8 mouse cellular contexts compared by ENCODE assay signal in genomic region chr8:72135446-72136301, GRCm38 (mm10). TPM values are rescaled to one million over a fixed set of nuclear protein-coding genes. Genes with fewer than 3 reads are reported as not detected.
A peak's percentile ranks its signal among the peaks of the same experiment; 100 is the strongest.
DNase-seq lines count a peak whose midpoint lies in the region; ATAC-seq and TF ChIP-seq lines count a peak whose summit lies in the region.
"Had no signal": no experiment of that assay in that cellular context is flagged by ENCODE, and none has a peak within 500 bp of the region (broad histone marks: within the 10 kb centered on the region; RNA-seq: fewer than 3 reads in every experiment).

No protein-coding gene starts in this region.

- no peaks in the 10 kb centered on the region for H3K27me3 ChIP-seq in forebrain, postnatal 0 days (ENCODE audit: insufficient read depth, low read length)
- H3K27me3 ChIP-seq in hindbrain, embryonic 13.5 days = no peaks in the 10 kb centered on the region
- H3K27me3 ChIP-seq in liver, adult 2 months (ENCODE audit: control insufficient read depth, insufficient read depth, low read length) = no peaks in the 10 kb centered on the region
- no peaks in the 10 kb centered on the region for H3K27me3 ChIP-seq in midbrain, postnatal 0 days (ENCODE audit: insufficient read depth, low read length)

- H3K27ac ChIP-seq in brown adipose tissue, adult 24 weeks (replicated peaks; ENCODE audit: low read depth, low read length) = peak overlapping the region; percentile 100
- peak overlapping the region; percentile 79 for H3K27ac ChIP-seq in forebrain, postnatal 0 days (ENCODE audit: low read depth, low read length)
- peak overlapping the region; percentile 91 for H3K27ac ChIP-seq in hindbrain, embryonic 13.5 days
- H3K27ac ChIP-seq in liver, adult 2 months (replicated peaks; ENCODE audit: insufficient read depth, low read depth, low read length) = peak overlapping the region; percentile 58
- H3K27ac ChIP-seq in midbrain, postnatal 0 days (ENCODE audit: low read depth, low read length) = peak overlapping the region; percentile 75

- no peaks in the 10 kb centered on the region for H3K9me3 ChIP-seq in forebrain, postnatal 0 days (ENCODE audit: low read length)
- H3K9me3 ChIP-seq in hindbrain, embryonic 13.5 days = no peaks in the 10 kb centered on the region
- no peaks in the 10 kb centered on the region for H3K9me3 ChIP-seq in midbrain, postnatal 0 days (ENCODE audit: low read length)

- peak overlapping the region; percentile 94 for H3K9ac ChIP-seq in forebrain, postnatal 0 days
- peak overlapping the region; percentile 89 for H3K9ac ChIP-seq in hindbrain, embryonic 13.5 days
- H3K9ac ChIP-seq in liver, adult 2 months (ENCODE audit: low read depth, low read length) = peak overlapping the region; percentile 88
- H3K9ac ChIP-seq in midbrain, postnatal 0 days (replicated peaks; ENCODE audit: low read length, poor library complexity, severe bottlenecking) = peak overlapping the region; percentile 90

- peak; percentile 67 for ATAC-seq in forebrain, postnatal 0 days
- ATAC-seq in hindbrain, embryonic 13.5 days (ENCODE audit: low FRiP score) = peak; percentile 77
- ATAC-seq in midbrain, postnatal 0 days (ENCODE audit: low FRiP score) = peak; percentile 63

- H3K79me2 ChIP-seq in liver, adult 2 months (ENCODE audit: control insufficient read depth, insufficient read depth, low read length) = peaks cover 3% of the 10 kb centered on the region; the same call in 1 of the 2 replicates

- H3K4me2 ChIP-seq in forebrain, postnatal 0 days (ENCODE audit: low read depth) = peak overlapping the region; percentile 70
- peak overlapping the region; percentile 91 for H3K4me2 ChIP-seq in hindbrain, embryonic 13.5 days
- peak overlapping the region; percentile 83 for H3K4me2 ChIP-seq in midbrain, postnatal 0 days (ENCODE audit: low read depth, low read length, poor library complexity, severe bottlenecking)

- H3K4me3 ChIP-seq in brown adipose tissue, adult 24 weeks (ENCODE audit: insufficient read depth, low read depth, low read length) = peak overlapping the region; percentile 98
- peak overlapping the region; percentile 73 for H3K4me3 ChIP-seq in forebrain, postnatal 0 days (ENCODE audit: low read depth, low read length)
- H3K4me3 ChIP-seq in hindbrain, embryonic 13.5 days = peak overlapping the region; percentile 69
- peak overlapping the region; percentile 83 for H3K4me3 ChIP-seq in liver, adult 2 months (ENCODE audit: insufficient read depth, low read depth, low read length)
- H3K4me3 ChIP-seq in midbrain, postnatal 0 days (ENCODE audit: low read depth, low read length) = peak overlapping the region; percentile 87

- TF ChIP-seq POLR2A in liver, adult 2 months (IDR thresholded peaks at IDR 0.05; ENCODE audit: extremely low read depth, insufficient read depth, low read length) = no peak

- TF ChIP-seq CTCF in forebrain, postnatal 0 days (IDR thresholded peaks at IDR 0.05; ENCODE audit: low read depth) = peak; percentile 46
- 0 out of 2 replicates have a peak, but pooled peaks have one; percentile 3 for TF ChIP-seq CTCF in liver, adult 2 months (IDR thresholded peaks at IDR 0.05; ENCODE audit: low read depth, low read length)
- peak; percentile 41 for TF ChIP-seq CTCF in midbrain, postnatal 0 days (IDR thresholded peaks at IDR 0.05)

- peaks cover 16% of the 10 kb centered on the region; the same call in 1 of the 2 replicates for H3K4me1 ChIP-seq in brown adipose tissue, adult 24 weeks (ENCODE audit: control insufficient read depth, insufficient read depth, insufficient read length, low read length)
- 0 out of 2 replicates have a peak, but pooled peaks cover 5% of the 10 kb centered on the region for H3K4me1 ChIP-seq in forebrain, postnatal 0 days (ENCODE audit: insufficient read depth)
- H3K4me1 ChIP-seq in hindbrain, embryonic 13.5 days (replicated peaks) = peaks cover 25% of the 10 kb centered on the region
- H3K4me1 ChIP-seq in liver, adult 2 months (ENCODE audit: control insufficient read depth, insufficient read depth, low read length) = peaks cover 7% of the 10 kb centered on the region; the same call in 1 of the 2 replicates
- H3K4me1 ChIP-seq in midbrain, postnatal 0 days (ENCODE audit: insufficient read depth, low read length) = 0 out of 2 replicates have a peak, but pooled peaks cover 5% of the 10 kb centered on the region

- H3K36me3 ChIP-seq in forebrain, postnatal 0 days (ENCODE audit: insufficient read depth) = peaks cover 19% of the 10 kb centered on the region
- peaks cover 21% of the 10 kb centered on the region for H3K36me3 ChIP-seq in hindbrain, embryonic 13.5 days
- H3K36me3 ChIP-seq in liver, adult 2 months (ENCODE audit: control insufficient read depth, insufficient read depth, low read length) = peaks cover 10% of the 10 kb centered on the region
- H3K36me3 ChIP-seq in midbrain, postnatal 0 days (ENCODE audit: insufficient read depth, low read length) = no peaks in the 10 kb centered on the region

- whole genome bisulfite sequencing in forebrain, postnatal 0 days = under 1% methylated on average over 62 of the region's 62 CpGs
- WGBS in hindbrain, embryonic 13.5 days = under 1% methylated on average over 62 of the region's 62 CpGs
- under 1% methylated on average over 62 of the region's 62 CpGs for WGBS in liver, adult 2 months
- under 1% methylated on average over 56 of the region's 62 CpGs for WGBS in midbrain, postnatal 0 days

- peak; percentile 84 for DNase-seq in Muller cell, postnatal 12 days (ENCODE audit: inconsistent ontology term)
- DNase-seq in forebrain, postnatal 0 days = peak; percentile 39
- no peak for DNase-seq in liver, adult 2 months (ENCODE audit: extremely low read depth, low read depth, low spot score)
- DNase-seq in midbrain, postnatal 0 days (ENCODE audit: low spot score) = peak; percentile 32
- DNase-seq in testis, postnatal 10 days (ENCODE audit: low spot score) = peak; percentile 67

RNA-seq across cellular contexts. Expression of gene Tpm4, which starts 0.9 kb away (rescaled TPM):
- polyA plus RNA-seq in brown adipose tissue, adult 24 weeks (2012; ENCODE audit: insufficient read depth, insufficient read length, missing spikeins) = 55.2 and 64.0 TPM in 2 replicates
- 139 and 141 TPM in 2 replicates for total RNA-seq in forebrain, postnatal 0 days (2014; rRNA removed)
- 118 and 120 TPM in 2 replicates for polyA plus RNA-seq in forebrain, postnatal 0 days (2015; fragmentation: Nextera tagmentation; extraction: Ambion mirVana)
- polyA plus RNA-seq in hindbrain, embryonic 13.5 days (2015; fragmentation: Nextera tagmentation; extraction: Ambion mirVana) = 221 and 233 TPM in 2 replicates
- total RNA-seq in liver, adult 2 months (2014; rRNA removed) = 23.8 and 26.7 TPM in 2 replicates
- polyA plus RNA-seq in liver, adult 2 months (2012; rRNA removed) = 6.9 and 10.1 TPM in 2 replicates
- total RNA-seq in midbrain, postnatal 0 days (2014; rRNA removed) = 82.1 and 108 TPM in 2 replicates
- polyA plus RNA-seq in midbrain, postnatal 0 days (2015; fragmentation: Nextera tagmentation; extraction: Ambion mirVana) = 87.5 and 91.5 TPM in 2 replicates

RNA-seq across cellular contexts. Expression of gene Rab8a, which starts 25.3 kb away (rescaled TPM):
- 33.8 and 56.6 TPM in 2 replicates for polyA plus RNA-seq in brown adipose tissue, adult 24 weeks (2012; ENCODE audit: insufficient read depth, insufficient read length, missing spikeins)
- total RNA-seq in forebrain, postnatal 0 days (2014; rRNA removed) = 35.7 and 39.1 TPM in 2 replicates
- polyA plus RNA-seq in forebrain, postnatal 0 days (2015; fragmentation: Nextera tagmentation; extraction: Ambion mirVana) = 74.2 and 85.0 TPM in 2 replicates
- polyA plus RNA-seq in hindbrain, embryonic 13.5 days (2015; fragmentation: Nextera tagmentation; extraction: Ambion mirVana) = 94.1 and 96.0 TPM in 2 replicates
- 91.4 and 101 TPM in 2 replicates for total RNA-seq in liver, adult 2 months (2014; rRNA removed)
- polyA plus RNA-seq in liver, adult 2 months (2012; rRNA removed) = 27.5 and 61.4 TPM in 2 replicates
- 32.9 and 43.0 TPM in 2 replicates for total RNA-seq in midbrain, postnatal 0 days (2014; rRNA removed)
- 66.7 and 66.9 TPM in 2 replicates for polyA plus RNA-seq in midbrain, postnatal 0 days (2015; fragmentation: Nextera tagmentation; extraction: Ambion mirVana)

RNA-seq across cellular contexts. Expression of gene Olfr374, which starts 28.8 kb away (rescaled TPM):
- polyA plus RNA-seq in brown adipose tissue, adult 24 weeks (2012; ENCODE audit: insufficient read depth, insufficient read length, missing spikeins) = not detected in 2 replicates
- not detected in 2 replicates for total RNA-seq in forebrain, postnatal 0 days (2014; rRNA removed)
- not detected in 2 replicates for polyA plus RNA-seq in forebrain, postnatal 0 days (2015; fragmentation: Nextera tagmentation; extraction: Ambion mirVana)
- polyA plus RNA-seq in hindbrain, embryonic 13.5 days (2015; fragmentation: Nextera tagmentation; extraction: Ambion mirVana) = 0.05 TPM in 1 of 2 replicates, not detected in the other
- not detected in 2 replicates for total RNA-seq in liver, adult 2 months (2014; rRNA removed)
- polyA plus RNA-seq in liver, adult 2 months (2012; rRNA removed) = not detected in 2 replicates
- not detected in 2 replicates for total RNA-seq in midbrain, postnatal 0 days (2014; rRNA removed)
- polyA plus RNA-seq in midbrain, postnatal 0 days (2015; fragmentation: Nextera tagmentation; extraction: Ambion mirVana) = not detected in 2 replicates
- total RNA-seq: left cerebral cortex, postnatal 10 days had no signal

RNA-seq across cellular contexts. Expression of gene Olfr373, which starts 52.7 kb away (rescaled TPM):
- not detected in 2 replicates for polyA plus RNA-seq in brown adipose tissue, adult 24 weeks (2012; ENCODE audit: insufficient read depth, insufficient read length, missing spikeins)
- not detected in 2 replicates for total RNA-seq in forebrain, postnatal 0 days (2014; rRNA removed)
- polyA plus RNA-seq in forebrain, postnatal 0 days (2015; fragmentation: Nextera tagmentation; extraction: Ambion mirVana) = not detected in 2 replicates
- polyA plus RNA-seq in hindbrain, embryonic 13.5 days (2015; fragmentation: Nextera tagmentation; extraction: Ambion mirVana) = not detected in 2 replicates
- total RNA-seq in liver, adult 2 months (2014; rRNA removed) = not detected in 2 replicates
- polyA plus RNA-seq in liver, adult 2 months (2012; rRNA removed) = not detected in 2 replicates
- total RNA-seq in midbrain, postnatal 0 days (2014; rRNA removed) = not detected in 2 replicates
- not detected in 2 replicates for polyA plus RNA-seq in midbrain, postnatal 0 days (2015; fragmentation: Nextera tagmentation; extraction: Ambion mirVana)
- total RNA-seq: left cerebral cortex, postnatal 10 days had no signal

RNA-seq across cellular contexts. Expression of gene Hsh2d, which starts 53.8 kb away (rescaled TPM):
- polyA plus RNA-seq in brown adipose tissue, adult 24 weeks (2012; ENCODE audit: insufficient read depth, insufficient read length, missing spikeins) = not detected in 2 replicates
- not detected in 2 replicates for total RNA-seq in forebrain, postnatal 0 days (2014; rRNA removed)
- polyA plus RNA-seq in forebrain, postnatal 0 days (2015; fragmentation: Nextera tagmentation; extraction: Ambion mirVana) = not detected in 2 replicates
- not detected in 2 replicates for polyA plus RNA-seq in hindbrain, embryonic 13.5 days (2015; fragmentation: Nextera tagmentation; extraction: Ambion mirVana)
- 0.07 and 0.18 TPM in 2 replicates for total RNA-seq in liver, adult 2 months (2014; rRNA removed)
- 0.07 and 0.11 TPM in 2 replicates for polyA plus RNA-seq in liver, adult 2 months (2012; rRNA removed)
- total RNA-seq in midbrain, postnatal 0 days (2014; rRNA removed) = 0.24 and 0.55 TPM in 2 replicates
- not detected in 2 replicates for polyA plus RNA-seq in midbrain, postnatal 0 days (2015; fragmentation: Nextera tagmentation; extraction: Ambion mirVana)
- total RNA-seq: left cerebral cortex, postnatal 10 days had no signal
